Mouse (Mus musculus) midbrain, embryonic 13.5 days (tissue): Measurements from ENCODE around the gene Prr23a1. TPM values are rescaled to one million over a fixed set of nuclear protein-coding genes. Genes with fewer than 3 reads are reported as not detected.
"Not testable (repeated sequence)": the region's sequence is repeated elsewhere in the genome, so short reads cannot be mapped to it uniquely, and the experiment has no call there.

Experiments used
- ATAC-seq: fragments of 200-750 bp; cut with Nextera tagmentation; 2 replicates; pipeline ENCODE4 v1.8.0; 2017; ENCODE audit warnings: mild to moderate bottlenecking, moderate TSS enrichment, moderate library complexity
- H3K27ac ChIP-seq: fragments of 300-500 bp; sonication (generic); 2 replicates; pipeline ENCODE4 v1.5.1; 2015; ENCODE audit warnings: inconsistent platforms, mild to moderate bottlenecking, moderate library complexity
- H3K27me3 ChIP-seq: fragments of 300-500 bp; sonication (generic); 2 replicates; pipeline ENCODE4 v1.6.1; 2015; ENCODE audit warnings: mild to moderate bottlenecking, inconsistent platforms
- H3K36me3 ChIP-seq: fragments of 300-500 bp; sonication (generic); 2 replicates; pipeline ENCODE4 v1.6.1; 2015; ENCODE audit warnings: mild to moderate bottlenecking, inconsistent platforms
- H3K4me1 ChIP-seq: fragments of 300-500 bp; sonication (generic); replicated peaks from 2 replicates; pipeline ENCODE4 v1.6.1; 2015; ENCODE audit warnings: inconsistent platforms
- H3K4me2 ChIP-seq: fragments of 300-500 bp; sonication (generic); replicated peaks from 2 replicates; pipeline ENCODE4 v1.6.1; 2015; ENCODE audit warnings: moderate library complexity, mild to moderate bottlenecking, inconsistent platforms
- H3K4me3 ChIP-seq: fragments of 300-500 bp; sonication (generic); replicated peaks from 2 replicates; pipeline ENCODE4 v1.5.1; 2015; ENCODE audit warnings: mild to moderate bottlenecking, inconsistent platforms
- H3K9ac ChIP-seq: fragments of 300-500 bp; sonication (generic); replicated peaks from 2 replicates; pipeline ENCODE4 v1.6.1; 2015; ENCODE audit warnings: mild to moderate bottlenecking, inconsistent platforms
- H3K9me3 ChIP-seq: fragments of 300-500 bp; sonication (generic); 2 replicates; pipeline ENCODE4 v1.6.1; 2016; ENCODE audit warnings: mild to moderate bottlenecking, inconsistent platforms
- WGBS: fragments of 180-500 bp; shearing (Covaris S2); methylation state at CpG from one replicate; pipeline ENCODE4 v1.1.7; 2015; 5-methylcytosine and 5-hydroxymethylcytosine counted together
- polyA plus RNA-seq: library from polyadenylated mRNA; unstranded; fragments of >200 nt; fragmentation: Nextera tagmentation; extraction: Ambion mirVana; gene quantifications from 2 replicates; pipeline ENCODE4 v1.2.1, GENCODE M21; 2015

Prr23a1 gene
- not detected in 2 replicates for polyA plus RNA-seq

- peaks cover 3% of the 10 kb centered on the region; the same call in 1 of the 2 replicates for H3K9me3 ChIP-seq
- H3K9ac ChIP-seq = no peak within 1 kb of the TSS
Observed at GRCm38 (mm10) chr9:98842117-98842516, at the start of gene Prr23a1. Gene Prr23a1 (plus strand): TSS chr9:98842503.

GRCm38 (mm10) chr9:98799021-98799420 lies 43.3 kb upstream of the Prr23a1 start:
- Histone ChIP-seq H3K9ac (no peak overlapping the region), H3K4me1 (peaks cover 3% of the 10 kb centered on the region), H3K36me3 (no peaks in the 10 kb centered on the region), H3K4me2 (no peak overlapping the region), H3K27ac (no peak overlapping the region), H3K27me3 (0 out of 2 replicates have a peak, but pooled peaks cover 8% of the 10 kb centered on the region), H3K4me3 (no peak overlapping the region), H3K9me3 (no peaks in the 10 kb centered on the region)
- WGBS = 73% methylated on average over 1 of the region's 1 CpGs
- ATAC-seq = no peak

More at GRCm38 (mm10) chr9:98842117-98842516, at the start of gene Prr23a1:
- no peaks in the 10 kb centered on the region for H3K27me3 ChIP-seq
- ATAC-seq = no peak
- no peaks in the 10 kb centered on the region for H3K4me1 ChIP-seq
- no peaks in the 10 kb centered on the region for H3K36me3 ChIP-seq
- H3K4me3 ChIP-seq = peak within 1 kb of the TSS; percentile 12
- 56% methylated on average over 22 of the region's 22 CpGs for WGBS
- H3K27ac ChIP-seq = no peak within 1 kb of the TSS
- H3K4me2 ChIP-seq = peak within 1 kb of the TSS; percentile 34

GRCm38 (mm10) chr9:98803971-98804370 lies 38.3 kb upstream of the Prr23a1 start:
- Histone ChIP-seq H3K9me3 (no peaks in the 10 kb centered on the region), H3K4me3 (no peak overlapping the region), H3K4me2 (no peak overlapping the region), H3K27ac (no peak overlapping the region), H3K9ac (no peak overlapping the region), H3K27me3 (no peaks in the 10 kb centered on the region), H3K4me1 (peaks cover 4% of the 10 kb centered on the region), H3K36me3 (no peaks in the 10 kb centered on the region)
- 47% methylated on average over 12 of the region's 12 CpGs for WGBS
- no peak for ATAC-seq

DNA sequence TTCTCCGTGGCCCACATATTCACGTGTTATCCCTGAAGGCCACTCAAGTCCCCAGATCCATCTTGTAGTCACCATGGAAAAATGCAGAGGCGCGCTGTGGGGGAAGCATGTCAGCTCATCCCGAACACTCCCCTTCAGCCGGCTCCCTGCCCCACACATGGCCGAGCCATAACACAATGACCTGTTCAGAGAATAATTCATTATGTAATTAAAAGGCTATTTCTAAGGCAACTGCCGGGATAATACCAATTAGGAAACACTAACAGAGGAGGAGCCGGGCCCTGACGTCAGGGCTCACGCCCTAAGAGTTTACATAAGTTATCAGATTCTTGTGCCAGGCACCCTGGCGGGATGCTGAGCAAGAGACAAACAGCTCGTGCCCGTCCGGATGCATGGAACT lies 36.8 kb upstream of the Prr23a1 start:
- no peak overlapping the region for H3K4me3 ChIP-seq
- H3K4me1 ChIP-seq = peaks cover 4% of the 10 kb centered on the region
- no peak overlapping the region for H3K9ac ChIP-seq
- H3K4me2 ChIP-seq = no peak overlapping the region
- H3K27ac ChIP-seq = no peak overlapping the region
- H3K27me3 ChIP-seq = no peaks in the 10 kb centered on the region
- WGBS = 76% methylated on average over 15 of the region's 15 CpGs
- no peaks in the 10 kb centered on the region for H3K36me3 ChIP-seq
- no peak for ATAC-seq
- H3K9me3 ChIP-seq = no peaks in the 10 kb centered on the region

DNA sequence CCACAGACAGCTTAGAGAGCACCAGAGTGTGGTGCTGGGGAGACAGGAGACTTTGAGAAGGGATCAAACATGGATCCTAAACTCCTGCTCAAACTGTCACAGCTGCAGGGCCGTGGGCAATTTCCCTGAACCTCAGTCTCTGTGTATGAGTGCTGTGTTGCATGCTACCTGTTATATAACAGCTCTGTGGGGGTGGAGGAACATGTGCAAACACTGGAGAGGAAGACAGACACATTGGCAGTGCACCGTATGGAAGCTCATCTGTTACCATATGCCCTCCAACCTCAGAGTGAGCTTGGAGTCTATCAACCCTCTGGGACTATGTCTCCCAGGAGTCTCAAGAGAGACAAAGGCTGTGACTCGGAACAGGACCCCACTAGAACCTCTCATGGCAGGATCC lies 36.4 kb upstream of the Prr23a1 start:
- Histone ChIP-seq H3K4me3 (no peak overlapping the region), H3K9me3 (no peaks in the 10 kb centered on the region), H3K9ac (no peak overlapping the region), H3K27me3 (no peaks in the 10 kb centered on the region), H3K36me3 (no peaks in the 10 kb centered on the region), H3K4me2 (no peak overlapping the region), H3K27ac (no peak overlapping the region), H3K4me1 (peaks cover 4% of the 10 kb centered on the region)
- 86% methylated on average over 3 of the region's 3 CpGs for WGBS
- no peak for ATAC-seq

- Histone ChIP-seq H3K36me3 (no peaks in the 10 kb centered on the region), H3K4me1 (peaks cover 4% of the 10 kb centered on the region), H3K4me2 (no peak overlapping the region), H3K9me3 (no peaks in the 10 kb centered on the region), H3K9ac (no peak overlapping the region), H3K4me3 (no peak overlapping the region), H3K27ac (no peak overlapping the region), H3K27me3 (no peaks in the 10 kb centered on the region)
- no peak for ATAC-seq
- 89% methylated on average over 8 of the region's 8 CpGs for WGBS
Observed at GRCm38 (mm10) chr9:98807631-98808030, 34.7 kb upstream of the Prr23a1 start.

GRCm38 (mm10) chr9:98809526-98809925 lies 32.8 kb upstream of the Prr23a1 start:
- not testable (repeated sequence) for H3K36me3 ChIP-seq, ATAC-seq, H3K27me3 ChIP-seq, H3K4me2 ChIP-seq, H3K9me3 ChIP-seq, H3K4me3 ChIP-seq, H3K27ac ChIP-seq, H3K4me1 ChIP-seq, H3K9ac ChIP-seq
- WGBS = 59% methylated on average over 2 of the region's 2 CpGs

DNA sequence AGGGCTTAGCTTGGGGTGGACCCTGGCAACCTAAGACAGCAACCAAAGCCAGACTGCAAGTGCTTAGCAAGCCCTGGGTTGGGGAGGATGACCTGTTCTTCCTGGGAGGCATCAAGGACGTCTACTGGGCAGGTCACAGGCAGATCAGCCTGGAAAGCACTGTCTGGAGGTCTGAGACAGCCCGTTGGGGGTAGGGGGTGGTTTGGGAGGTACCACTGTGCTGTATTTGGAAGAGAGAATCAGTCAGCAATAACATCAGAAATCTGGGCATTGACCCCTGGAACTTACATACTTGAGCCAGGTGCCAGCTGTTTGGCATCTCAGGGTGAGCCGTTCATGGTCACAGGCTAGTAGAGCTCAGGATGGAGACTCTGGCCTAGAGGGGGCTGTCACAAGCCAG lies 26.2 kb upstream of the Prr23a1 start:
- Histone ChIP-seq H3K9ac (no peak overlapping the region), H3K4me3 (no peak overlapping the region), H3K4me2 (no peak overlapping the region), H3K9me3 (no peaks in the 10 kb centered on the region), H3K27me3 (no peaks in the 10 kb centered on the region), H3K4me1 (no peaks in the 10 kb centered on the region), H3K36me3 (no peaks in the 10 kb centered on the region), H3K27ac (no peak overlapping the region)
- 78% methylated on average over 3 of the region's 3 CpGs for WGBS
- no peak for ATAC-seq

DNA sequence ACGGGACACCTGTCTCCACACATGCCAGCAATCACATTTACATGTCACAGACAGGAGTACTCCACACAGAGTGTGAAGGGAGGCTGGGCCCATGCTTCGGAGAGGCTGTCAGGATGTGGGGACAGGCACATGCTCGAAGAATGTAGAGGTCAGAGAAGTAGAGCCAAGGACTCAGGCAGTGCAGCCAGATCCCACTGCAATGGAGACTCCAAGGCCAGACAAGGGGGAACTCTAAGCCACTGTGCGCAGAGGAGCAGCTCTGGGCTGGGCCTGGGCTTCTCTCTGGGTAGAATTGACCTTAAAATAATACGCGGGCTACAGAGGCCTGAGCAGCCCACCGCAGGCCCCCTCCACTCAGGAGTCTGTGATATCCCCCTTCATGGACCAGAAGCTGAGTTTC lies 24.7 kb upstream of the Prr23a1 start:
- Histone ChIP-seq H3K4me1 (no peaks in the 10 kb centered on the region), H3K4me3 (no peak overlapping the region), H3K27me3 (no peaks in the 10 kb centered on the region), H3K9me3 (no peaks in the 10 kb centered on the region), H3K27ac (no peak overlapping the region), H3K4me2 (no peak overlapping the region), H3K36me3 (no peaks in the 10 kb centered on the region), H3K9ac (no peak overlapping the region)
- 85% methylated on average over 7 of the region's 7 CpGs for WGBS
- ATAC-seq = no peak

DNA sequence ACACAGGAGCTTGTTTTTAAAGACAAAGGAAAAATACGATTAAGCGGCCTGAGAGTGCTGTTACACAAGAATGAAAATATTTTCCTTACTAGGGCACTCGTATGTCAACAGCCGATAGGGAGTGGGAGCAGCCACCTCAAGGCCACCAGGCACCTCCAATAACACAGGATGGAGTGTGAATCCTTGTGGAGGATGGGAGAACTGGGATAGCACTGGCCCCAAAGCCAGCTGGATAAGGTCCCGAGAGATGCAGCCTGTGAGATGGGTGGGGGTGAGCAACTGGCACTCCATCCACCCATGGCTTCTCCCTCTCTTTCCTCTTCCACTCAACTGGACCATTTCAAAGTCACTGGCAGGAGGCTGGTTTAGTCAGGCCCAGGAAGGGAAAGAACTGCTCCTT lies 23.3 kb upstream of the Prr23a1 start:
- H3K36me3 ChIP-seq = no peaks in the 10 kb centered on the region
- H3K9ac ChIP-seq = no peak overlapping the region
- no peaks in the 10 kb centered on the region for H3K4me1 ChIP-seq
- H3K9me3 ChIP-seq = peaks cover 5% of the 10 kb centered on the region
- WGBS = 83% methylated on average over 5 of the region's 5 CpGs
- H3K27ac ChIP-seq = no peak overlapping the region
- no peak overlapping the region for H3K4me3 ChIP-seq
- H3K4me2 ChIP-seq = no peak overlapping the region
- ATAC-seq = no peak
- no peaks in the 10 kb centered on the region for H3K27me3 ChIP-seq

DNA sequence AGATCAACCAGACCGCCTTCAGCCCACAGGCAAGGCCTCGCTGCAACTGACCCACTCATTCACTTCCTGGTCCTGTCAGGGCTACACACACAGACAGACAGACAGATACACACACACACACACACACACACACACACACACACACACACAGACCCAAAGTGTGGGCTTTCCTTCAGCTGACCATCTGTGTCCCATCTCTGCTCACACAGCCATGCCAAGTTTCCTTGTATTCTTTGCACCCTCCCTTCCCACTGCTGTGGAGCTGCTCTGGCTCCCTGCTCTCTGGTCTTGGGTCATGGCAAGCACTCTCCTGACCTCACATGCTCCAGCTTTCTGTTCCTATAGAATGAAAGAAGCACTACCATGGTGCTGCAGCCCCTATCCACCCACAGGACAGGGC lies 22.8 kb upstream of the Prr23a1 start:
- H3K4me1 ChIP-seq = no peaks in the 10 kb centered on the region
- no peak overlapping the region for H3K4me2 ChIP-seq
- H3K4me3 ChIP-seq = no peak overlapping the region
- no peak for ATAC-seq
- peaks cover 6% of the 10 kb centered on the region for H3K9me3 ChIP-seq
- no peak overlapping the region for H3K9ac ChIP-seq
- WGBS = 81% methylated on average over 2 of the region's 2 CpGs
- no peaks in the 10 kb centered on the region for H3K27me3 ChIP-seq
- H3K36me3 ChIP-seq = no peaks in the 10 kb centered on the region
- H3K27ac ChIP-seq = no peak overlapping the region

DNA sequence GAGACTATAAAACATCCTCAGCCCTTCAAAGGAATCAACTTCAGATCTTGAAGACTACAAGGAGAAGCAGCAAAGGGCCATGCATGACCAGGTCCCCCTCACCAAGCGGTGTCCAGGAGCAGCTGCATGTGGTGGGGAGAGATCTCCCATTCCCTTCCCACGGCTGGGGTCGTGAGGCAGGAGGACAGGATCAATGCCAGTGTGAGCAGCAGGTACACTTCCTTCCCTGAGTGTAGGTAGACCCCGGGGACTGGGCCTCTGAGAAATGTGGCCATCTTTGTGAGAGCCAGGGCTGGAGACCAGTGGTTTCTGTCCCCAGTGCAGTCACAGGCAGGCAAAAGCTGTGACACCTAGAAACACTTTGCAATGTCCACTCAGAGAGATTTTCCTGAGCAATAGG lies 21.8 kb upstream of the Prr23a1 start:
- WGBS = 93% methylated on average over 4 of the region's 4 CpGs
- H3K9ac ChIP-seq = no peak overlapping the region
- H3K4me2 ChIP-seq = no peak overlapping the region
- no peaks in the 10 kb centered on the region for H3K36me3 ChIP-seq
- H3K4me3 ChIP-seq = no peak overlapping the region
- H3K27me3 ChIP-seq = no peaks in the 10 kb centered on the region
- H3K27ac ChIP-seq = no peak overlapping the region
- H3K4me1 ChIP-seq = no peaks in the 10 kb centered on the region
- no peak for ATAC-seq
- H3K9me3 ChIP-seq = peaks cover 6% of the 10 kb centered on the region

- H3K36me3 ChIP-seq = no peaks in the 10 kb centered on the region
- no peak for ATAC-seq
- H3K27me3 ChIP-seq = no peaks in the 10 kb centered on the region
- no peak overlapping the region for H3K4me2 ChIP-seq
- no peaks in the 10 kb centered on the region for H3K4me1 ChIP-seq
- no peak overlapping the region for H3K9ac ChIP-seq
- H3K27ac ChIP-seq = no peak overlapping the region
- no peak overlapping the region for H3K4me3 ChIP-seq
- H3K9me3 ChIP-seq = peaks cover 6% of the 10 kb centered on the region
Observed at GRCm38 (mm10) chr9:98821067-98821466, 21.2 kb upstream of the Prr23a1 start.
